Comparison of ENCODE assay signal across 9 mouse cellular contexts in genomic region chr13:95986375-95986774, GRCm38 (mm10).
DNase-seq lines count a peak whose midpoint lies in the region; ATAC-seq and TF ChIP-seq lines count a peak whose summit lies in the region.
"Had no signal": no experiment of that assay in that cellular context is flagged by ENCODE, and none has a peak within 500 bp of the region (broad histone marks: within the 10 kb centered on the region; RNA-seq: fewer than 3 reads in every experiment).

No protein-coding gene starts in this region.

- H3K9me3 ChIP-seq in liver, postnatal 0 days (ENCODE audit: low read length) = no peaks in the 10 kb centered on the region
- H3K9me3 ChIP-seq: heart, embryonic 13.5 days had no signal

- H3K4me2 ChIP-seq in liver, postnatal 0 days (ENCODE audit: low read depth, low read length) = no peak overlapping the region
- H3K4me2 ChIP-seq: heart, embryonic 13.5 days had no signal

- WGBS in liver, postnatal 0 days (ENCODE audit: insufficient replicate concordance) = 72% methylated on average over 13 of the region's 13 CpGs

- TF ChIP-seq EP300 in liver, postnatal 0 days (IDR thresholded peaks at IDR 0.05; ENCODE audit: low read depth) = no peak

- TF ChIP-seq CTCF in liver, postnatal 0 days (IDR thresholded peaks at IDR 0.05; ENCODE audit: low read depth) = peak; percentile 67

- no peaks in the 10 kb centered on the region for H3K4me1 ChIP-seq in liver, postnatal 0 days (ENCODE audit: insufficient read depth)

- no peaks in the 10 kb centered on the region for H3K27me3 ChIP-seq in liver, postnatal 0 days (ENCODE audit: insufficient read depth, low read length)

- no peak overlapping the region for H3K4me3 ChIP-seq in liver, postnatal 0 days (ENCODE audit: low read depth, low read length)
- H3K4me3 ChIP-seq: heart, embryonic 13.5 days had no signal

- H3K9ac ChIP-seq in liver, postnatal 0 days (replicated peaks) = no peak overlapping the region
- H3K9ac ChIP-seq: heart, embryonic 13.5 days had no signal

- peak; percentile 22 for DNase-seq in cerebellum, adult 9-10 months
- no peak for DNase-seq in cerebellum, adult 11 months
- DNase-seq in liver, postnatal 0 days = peak; percentile 32
- DNase-seq in liver (no peak), ZHBTc4 (ENCODE audit: low read depth, low spot score) (peak; percentile 42)
- no peak for DNase-seq in right cerebral cortex, postnatal 10 days (ENCODE audit: low spot score in 2 of 2)
- no peak for DNase-seq in frontal cortex, postnatal 25 days (ENCODE audit: low spot score in 2 of 2)

- H3K27ac ChIP-seq in liver, postnatal 0 days (ENCODE audit: low read depth) = no peak overlapping the region
- H3K27ac ChIP-seq: heart, embryonic 13.5 days had no signal

- no peaks in the 10 kb centered on the region for H3K36me3 ChIP-seq in liver, postnatal 0 days (replicated peaks; ENCODE audit: insufficient read depth, low read length)
- H3K36me3 ChIP-seq: heart, embryonic 13.5 days had no signal

- no peak for ATAC-seq in liver, postnatal 0 days
- ATAC-seq in granulocyte monocyte progenitor cell, adult 5-6 weeks (replicated peaks; ENCODE audit: poor library complexity, severe bottlenecking) = peak; percentile 40; the same call in 1 of the 2 replicates

Comparison
In these comparisons a context has a peak if more than half of its experiments do, and no peak if none do; other contexts are left out.
1. DNase-seq: peak in cerebellum, adult 9-10 months (single experiment), liver, postnatal 0 days (single experiment) and ZHBTc4 (single experiment); none in cerebellum, adult 11 months (single experiment), liver (single experiment), right cerebral cortex, postnatal 10 days (0 of 2) and frontal cortex, postnatal 25 days (0 of 2).